Mouse (Mus musculus) small intestine, adult 2 months (tissue): ENCODE measurements around the gene Hoxa13. TPM values are rescaled to one million over a fixed set of nuclear protein-coding genes. Genes with fewer than 3 reads are reported as not detected.

Experiments
- H3K27ac ChIP-seq: fragments of 200-500 bp; 2 replicates; pipeline ENCODE4 v1.5.1; 2012; ENCODE audit warnings: low read depth, low read length, control low read depth, inconsistent platforms; ENCODE audit not compliant: insufficient read depth
- H3K27me3 ChIP-seq: fragments of 200-500 bp; 2 replicates; pipeline ENCODE4 v1.6.1; 2012; ENCODE audit warnings: mild to moderate bottlenecking, moderate library complexity, low read length, inconsistent platforms; ENCODE audit not compliant: control insufficient read depth, insufficient read depth
- H3K36me3 ChIP-seq: fragments of 200-500 bp; 2 replicates; pipeline ENCODE4 v1.6.1; 2012; ENCODE audit warnings: mild to moderate bottlenecking, low read length, control low read depth, inconsistent platforms; ENCODE audit not compliant: control insufficient read depth, insufficient read depth
- H3K4me1 ChIP-seq: fragments of 200-500 bp; 2 replicates; pipeline ENCODE4 v1.6.1; 2012; ENCODE audit warnings: low read length, inconsistent platforms, mixed read lengths; ENCODE audit not compliant: control insufficient read depth, insufficient read depth, insufficient read length
- H3K4me3 ChIP-seq: fragments of 200-500 bp; 2 replicates; pipeline ENCODE4 v1.5.1; 2012; ENCODE audit warnings: low read depth, mild to moderate bottlenecking, control low read depth, inconsistent platforms, low read length, moderate library complexity
- CTCF ChIP-seq: fragments of 200-500 bp; IDR thresholded peaks from 2 replicates; pipeline ENCODE4 v1.5.1; 2012; ENCODE audit warnings: low read depth, mild to moderate bottlenecking, control low read depth, inconsistent platforms, low read length, moderate library complexity, mixed read lengths; ENCODE audit not compliant: insufficient replicate concordance, insufficient read length; ENCODE audit errors: extremely low read depth
- POLR2A ChIP-seq: fragments of 200-500 bp; IDR thresholded peaks from 2 replicates; pipeline ENCODE4 v1.6.1; 2012; ENCODE audit warnings: low read depth, mild to moderate bottlenecking, control low read depth, inconsistent platforms, low read length, moderate library complexity
- WGBS: fragments of 180-500 bp; shearing (Covaris S2); methylation state at CpG from one replicate; pipeline ENCODE4 v1.1.7; 2018; 5-methylcytosine and 5-hydroxymethylcytosine counted together
- polyA plus RNA-seq: library from polyadenylated mRNA; depleted of rRNA; stranded (reverse); fragments of >200 nt; gene quantifications from 2 replicates; pipeline ENCODE4 v1.2.3, GENCODE M21; 2012

The Hoxa13 gene
- polyA plus RNA-seq, 1 experiment = not detected

GRCm38 (mm10) chr6:52219234-52219942 is 41.3 kb downstream of the Hoxa13 start:
- Histone ChIP-seq H3K36me3 (no peaks in the 10 kb centered on the region), H3K4me1 (peaks cover 7% of the 10 kb centered on the region), H3K27ac (no peak overlapping the region), H3K4me3 (no peak overlapping the region), H3K27me3 (peaks cover 84% of the 10 kb centered on the region)
- 58% methylated on average over 9 of the region's 9 CpGs for WGBS
- no peak for TF ChIP-seq POLR2A
- TF ChIP-seq CTCF = no peak

- Histone ChIP-seq H3K36me3 (no peaks in the 10 kb centered on the region), H3K4me1 (peaks cover 8% of the 10 kb centered on the region), H3K27me3 (peaks cover 82% of the 10 kb centered on the region), H3K27ac (no peak overlapping the region), H3K4me3 (no peak overlapping the region)
- WGBS = 27% methylated on average over 14 of the region's 14 CpGs
- TF ChIP-seq POLR2A = no peak
- TF ChIP-seq CTCF = no peak
Observed at GRCm38 (mm10) chr6:52218643-52219215, 42.0 kb downstream of the Hoxa13 start.

- TF ChIP-seq POLR2A (no peak), CTCF (no peak)
- Histone ChIP-seq H3K4me1 (peaks cover 10% of the 10 kb centered on the region), H3K36me3 (no peaks in the 10 kb centered on the region), H3K27ac (no peak overlapping the region), H3K4me3 (peak overlapping the region; percentile 56), H3K27me3 (peaks cover 86% of the 10 kb centered on the region)
- WGBS = 17% methylated on average over 23 of the region's 23 CpGs
Observed at GRCm38 (mm10) chr6:52217895-52218642, 42.6 kb downstream of the Hoxa13 start.

- peaks cover 88% of the 10 kb centered on the region for H3K27me3 ChIP-seq
- H3K36me3 ChIP-seq = no peaks in the 10 kb centered on the region
- peak overlapping the region; percentile 56 for H3K4me3 ChIP-seq
- H3K4me1 ChIP-seq = peaks cover 16% of the 10 kb centered on the region
- TF ChIP-seq CTCF (no peak), POLR2A (peak; percentile 44)
- 2% methylated on average over 25 of the region's 25 CpGs for WGBS
- no peak overlapping the region for H3K27ac ChIP-seq
Observed at GRCm38 (mm10) chr6:52217459-52217768, 43.3 kb downstream of the Hoxa13 start.

GRCm38 (mm10) chr6:52216691-52217458 is 43.8 kb downstream of the Hoxa13 start:
- Histone ChIP-seq H3K4me3 (peak overlapping the region; percentile 56), H3K27ac (no peak overlapping the region), H3K27me3 (peaks cover 88% of the 10 kb centered on the region), H3K4me1 (peaks cover 16% of the 10 kb centered on the region), H3K36me3 (no peaks in the 10 kb centered on the region)
- no peak for TF ChIP-seq POLR2A
- no peak for TF ChIP-seq CTCF
- WGBS = 3% methylated on average over 60 of the region's 60 CpGs

- Histone ChIP-seq H3K4me3 (0 out of 2 replicates have a peak overlapping the region, but pooled peaks have one; percentile 12), H3K36me3 (no peaks in the 10 kb centered on the region), H3K27me3 (peaks cover 87% of the 10 kb centered on the region), H3K27ac (no peak overlapping the region), H3K4me1 (peaks cover 11% of the 10 kb centered on the region)
- 11% methylated on average over 30 of the region's 30 CpGs for WGBS
- no peak for TF ChIP-seq CTCF
- no peak for TF ChIP-seq POLR2A
Observed at GRCm38 (mm10) chr6:52215771-52216535, 44.7 kb downstream of the Hoxa13 start.
